Mouse (Mus musculus): ENCODE measurements around the gene Ablim2.

GRCm38 (mm10) chr5:35897147-35897546 is 139.5 kb downstream of the Ablim2 start:
- no peak for TF ChIP-seq CTCF (IDR thresholded peaks at IDR 0.05; ENCODE audit: low read depth)
- TF ChIP-seq EP300 (IDR thresholded peaks at IDR 0.05; ENCODE audit: low read depth): no peak
